Mouse (Mus musculus): ENCODE data around the gene Col6a6.

Gene Col6a6

GRCm38 (mm10) chr9:105675941-105676340, 152.0 kb downstream of the Col6a6 start:
- in situ Hi-C loops (cut with MboI, MseI) = no loop called here

GRCm38 (mm10) chr9:105672032-105672431, 155.9 kb downstream of the Col6a6 start:
- in situ Hi-C loops (cut with MboI, MseI) = no loop called here

- in situ Hi-C loops (cut with MboI, MseI) = no loop called here
These were observed 157.0 kb downstream of the Col6a6 start for GRCm38 (mm10) chr9:105670916-105671315.

- in situ Hi-C loops (cut with MboI, MseI) = no loop called here
These were observed 162.7 kb downstream of the Col6a6 start for GRCm38 (mm10) chr9:105665269-105665668.

GRCm38 (mm10) chr9:105659877-105660276, 168.1 kb downstream of the Col6a6 start:
- in situ Hi-C loops (cut with MboI, MseI) = no loop called here

- in situ Hi-C loops (cut with MboI, MseI) = no loop called here
These were observed 169.7 kb downstream of the Col6a6 start for GRCm38 (mm10) chr9:105658216-105658615.

GRCm38 (mm10) chr9:105656189-105656588, 171.8 kb downstream of the Col6a6 start:
- in situ Hi-C loops (cut with MboI, MseI) = no loop called here

- in situ Hi-C loops (cut with MboI, MseI) = loop anchor here (10.0 kb wide), 2 partner anchors 138 to 508 kb away; partner anchors contain the start of gene Nudt16
These were observed 185.2 kb downstream of the Col6a6 start, which contains the start of gene Pik3r4 for GRCm38 (mm10) chr9:105642460-105643371. Gene Pik3r4 (plus strand): TSS chr9:105642978.

- in situ Hi-C loops (cut with MboI, MseI) = loop anchor here (10.0 kb wide), 2 partner anchors 137 to 507 kb away; partner anchors contain the start of gene Nudt16
These were observed 186.6 kb downstream of the Col6a6 start for GRCm38 (mm10) chr9:105641377-105641776.
